Mouse (Mus musculus) frontal cortex, postnatal 14 days (tissue): ENCODE measurements at regions not wholly inside any gene's neighbourhood (a gene's known extent, or its start where the extent isn't known, plus 50 kb on each side); places are given as distances from the start of the nearest gene placed in this dataset.

Experiments used
- DNase-seq, 2 experiments: peaks; one replicate each; pipeline ENCODE4 v3.0.0; 2022; ENCODE audit warnings: low spot score in 2 of 2

- DNase-seq, result no peak
These were observed 64.9 kb upstream of the Spdye4c start for GRCm38 (mm10) chr2:128526100-128526499.

DNA sequence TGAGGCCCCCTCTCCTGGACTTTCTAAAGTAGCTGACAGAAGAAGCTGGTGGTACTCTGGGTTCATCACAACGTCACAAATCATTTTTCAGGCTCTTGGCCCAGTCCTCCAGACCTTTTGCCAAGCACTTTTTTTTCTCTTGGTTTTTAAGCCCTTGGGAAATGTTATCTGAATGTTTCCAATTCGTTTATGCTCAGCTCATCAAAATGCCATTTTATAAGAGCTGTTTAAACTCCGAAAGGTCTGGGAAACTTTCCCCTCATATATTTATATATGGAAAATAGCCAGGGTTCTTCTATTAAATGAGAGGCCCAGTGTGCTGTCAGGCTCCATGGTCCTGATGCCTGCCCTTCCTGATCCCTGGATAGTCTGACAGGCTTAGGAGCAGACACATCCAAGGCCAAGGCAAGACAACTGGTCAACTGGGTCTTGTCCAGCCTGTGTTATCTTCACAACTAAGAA lies 64.1 kb upstream of the Spdye4c start:
- no peak for DNase-seq

GRCm38 (mm10) chr2:128536294-128536693 lies 54.7 kb upstream of the Spdye4c start:
- DNase-seq, result no peak

DNA sequence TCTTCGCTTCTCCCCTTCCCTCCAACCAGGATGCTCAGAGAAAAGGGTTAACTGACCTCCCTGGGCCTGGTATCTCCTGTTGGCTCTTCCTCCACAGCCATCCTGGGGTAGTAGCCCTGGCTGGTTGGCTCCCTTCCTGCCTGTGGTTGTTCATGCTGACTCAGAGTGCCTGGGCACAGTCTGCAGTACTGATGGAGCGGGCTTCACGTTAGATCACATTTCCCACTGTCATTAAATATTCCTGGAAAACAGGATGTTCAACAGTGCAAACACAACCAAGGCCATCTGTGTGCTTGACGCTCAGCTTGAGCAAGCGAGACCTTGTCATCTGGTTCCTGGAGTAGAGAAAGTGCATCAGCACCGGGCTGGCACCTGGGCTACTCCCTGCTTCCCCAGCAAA lies 53.6 kb upstream of the Spdye4c start:
- no peak for DNase-seq

GRCm38 (mm10) chr2:128538736-128539135 lies 52.3 kb upstream of the Spdye4c start:
- no peak for DNase-seq
